Mouse (Mus musculus): Measurements from ENCODE around the gene Maneal. TPM values are rescaled to one million over a fixed set of nuclear protein-coding genes. Genes with fewer than 3 reads are reported as not detected.
A peak's percentile ranks its signal among the peaks of the same experiment; 100 is the strongest.

Maneal gene
- polyA plus RNA-seq, 1 experiment, result 1.4 TPM

- no peak for DNase-seq
- TF ChIP-seq POLR2A (IDR thresholded peaks at IDR 0.05; ENCODE audit: control insufficient read depth, extremely low read depth, insufficient read depth, low read length, poor library complexity) (no peak), CTCF (IDR thresholded peaks at IDR 0.05; ENCODE audit: borderline replicate concordance, control insufficient read depth, extremely low read depth, insufficient read depth, low read length, poor library complexity) (no peak)
- no peak overlapping the region for H3K27ac ChIP-seq (ENCODE audit: control insufficient read depth, insufficient read depth, low read length)
- 6% methylated on average over 37 of the region's 37 CpGs for WGBS
- no peaks in the 10 kb centered on the region for H3K36me3 ChIP-seq (ENCODE audit: control insufficient read depth, insufficient read depth, low read length)
- no peak overlapping the region for H3K4me3 ChIP-seq (ENCODE audit: control insufficient read depth, insufficient read depth, low read length)
- no peaks in the 10 kb centered on the region for H3K4me1 ChIP-seq (replicated peaks; ENCODE audit: control insufficient read depth, insufficient read depth, low read length)
- H3K27me3 ChIP-seq (ENCODE audit: control insufficient read depth, insufficient read depth, low read length), result peaks cover 6% of the 10 kb centered on the region; the same call in 1 of the 2 replicates
Observed at GRCm38 (mm10) chr4:124881341-124881908, 19.5 kb upstream of the Maneal start.

- H3K4me3 ChIP-seq (ENCODE audit: control insufficient read depth, insufficient read depth, low read length), result no peak within 1 kb of the TSS
- peaks cover 6% of the 10 kb centered on the region; the same call in 1 of the 2 replicates for H3K27me3 ChIP-seq (ENCODE audit: control insufficient read depth, insufficient read depth, low read length)
- no peak for DNase-seq
- no peaks in the 10 kb centered on the region for H3K36me3 ChIP-seq (ENCODE audit: control insufficient read depth, insufficient read depth, low read length)
- H3K27ac ChIP-seq (ENCODE audit: control insufficient read depth, insufficient read depth, low read length), result no peak within 1 kb of the TSS
- WGBS, result 16% methylated on average over 11 of the region's 11 CpGs
- H3K4me1 ChIP-seq (replicated peaks; ENCODE audit: control insufficient read depth, insufficient read depth, low read length), result no peaks in the 10 kb centered on the region
- TF ChIP-seq POLR2A (IDR thresholded peaks at IDR 0.05; ENCODE audit: control insufficient read depth, extremely low read depth, insufficient read depth, low read length, poor library complexity), result no peak
- TF ChIP-seq CTCF (IDR thresholded peaks at IDR 0.05; ENCODE audit: borderline replicate concordance, control insufficient read depth, extremely low read depth, insufficient read depth, low read length, poor library complexity), result no peak
Observed at GRCm38 (mm10) chr4:124880599-124880998, 18.6 kb upstream of the Maneal start, which contains the start of gene Epha10. TSS of gene Epha10 (plus strand) at chr4:124880899.

- H3K27me3 ChIP-seq (ENCODE audit: control insufficient read depth, insufficient read depth, low read length), result no peaks in the 10 kb centered on the region
Observed at GRCm38 (mm10) chr4:124872719-124873118, 10.7 kb upstream of the Maneal start.

GRCm38 (mm10) chr4:124860446-124860845 is 1.5 kb downstream of the Maneal start:
- DNase-seq, result peak; percentile 44

More at GRCm38 (mm10) chr4:124872719-124873118, 10.7 kb upstream of the Maneal start:
- H3K4me3 ChIP-seq (ENCODE audit: control insufficient read depth, insufficient read depth, low read length), result no peak overlapping the region
- TF ChIP-seq POLR2A (IDR thresholded peaks at IDR 0.05; ENCODE audit: control insufficient read depth, extremely low read depth, insufficient read depth, low read length, poor library complexity) (no peak), CTCF (IDR thresholded peaks at IDR 0.05; ENCODE audit: borderline replicate concordance, control insufficient read depth, extremely low read depth, insufficient read depth, low read length, poor library complexity) (no peak)
- H3K27ac ChIP-seq (ENCODE audit: control insufficient read depth, insufficient read depth, low read length), result no peak overlapping the region
- H3K36me3 ChIP-seq (ENCODE audit: control insufficient read depth, insufficient read depth, low read length), result no peaks in the 10 kb centered on the region
- no peak for DNase-seq
- 97% methylated on average over 1 of the region's 1 CpGs for WGBS
- no peaks in the 10 kb centered on the region for H3K4me1 ChIP-seq (replicated peaks; ENCODE audit: control insufficient read depth, insufficient read depth, low read length)

DNA sequence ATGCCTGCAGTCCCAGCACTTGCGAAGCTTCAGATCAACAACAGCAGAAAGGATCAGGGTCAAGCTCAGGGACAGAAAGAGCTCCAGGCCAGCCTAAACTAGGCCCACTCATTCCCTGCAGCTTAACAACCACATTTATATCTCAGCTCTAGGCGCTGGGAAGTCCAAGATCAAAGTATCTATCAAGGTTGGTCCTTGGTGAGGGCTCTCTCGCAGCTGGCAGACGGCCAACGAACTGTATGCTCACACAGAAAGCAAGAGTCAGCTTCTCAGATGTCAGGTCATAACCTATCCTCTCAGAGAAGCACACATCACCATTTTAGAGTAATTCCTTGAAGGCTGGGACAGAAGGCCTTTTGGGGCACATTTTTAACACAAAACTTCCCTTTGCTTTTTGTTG is 3.6 kb downstream of the Maneal start:
- no peak for DNase-seq
- TF ChIP-seq POLR2A (IDR thresholded peaks at IDR 0.05; ENCODE audit: control insufficient read depth, extremely low read depth, insufficient read depth, low read length, poor library complexity), result no peak
- TF ChIP-seq CTCF (IDR thresholded peaks at IDR 0.05; ENCODE audit: borderline replicate concordance, control insufficient read depth, extremely low read depth, insufficient read depth, low read length, poor library complexity), result no peak
- no peak overlapping the region for H3K4me3 ChIP-seq (ENCODE audit: control insufficient read depth, insufficient read depth, low read length)
- no peak overlapping the region for H3K27ac ChIP-seq (ENCODE audit: control insufficient read depth, insufficient read depth, low read length)
- H3K36me3 ChIP-seq (ENCODE audit: control insufficient read depth, insufficient read depth, low read length), result peaks cover 10% of the 10 kb centered on the region
- WGBS, result 90% methylated on average over 5 of the region's 5 CpGs
- peaks cover 6% of the 10 kb centered on the region; the same call in 1 of the 2 replicates for H3K4me1 ChIP-seq (replicated peaks; ENCODE audit: control insufficient read depth, insufficient read depth, low read length)
- H3K27me3 ChIP-seq (ENCODE audit: control insufficient read depth, insufficient read depth, low read length), result peaks cover 7% of the 10 kb centered on the region; the same call in 1 of the 2 replicates

More at GRCm38 (mm10) chr4:124860446-124860845, 1.5 kb downstream of the Maneal start:
- WGBS, result 18% methylated on average over 7 of the region's 7 CpGs
- no peak overlapping the region for H3K27ac ChIP-seq (ENCODE audit: control insufficient read depth, insufficient read depth, low read length)
- no peaks in the 10 kb centered on the region for H3K36me3 ChIP-seq (ENCODE audit: control insufficient read depth, insufficient read depth, low read length)
- H3K4me1 ChIP-seq (replicated peaks; ENCODE audit: control insufficient read depth, insufficient read depth, low read length), result peaks cover 6% of the 10 kb centered on the region; the same call in 1 of the 2 replicates
- no peak for TF ChIP-seq CTCF (IDR thresholded peaks at IDR 0.05; ENCODE audit: borderline replicate concordance, control insufficient read depth, extremely low read depth, insufficient read depth, low read length, poor library complexity)
- no peak for TF ChIP-seq POLR2A (IDR thresholded peaks at IDR 0.05; ENCODE audit: control insufficient read depth, extremely low read depth, insufficient read depth, low read length, poor library complexity)
- H3K27me3 ChIP-seq (ENCODE audit: control insufficient read depth, insufficient read depth, low read length), result peaks cover 7% of the 10 kb centered on the region; the same call in 1 of the 2 replicates
- H3K4me3 ChIP-seq (ENCODE audit: control insufficient read depth, insufficient read depth, low read length), result no peak overlapping the region

DNA sequence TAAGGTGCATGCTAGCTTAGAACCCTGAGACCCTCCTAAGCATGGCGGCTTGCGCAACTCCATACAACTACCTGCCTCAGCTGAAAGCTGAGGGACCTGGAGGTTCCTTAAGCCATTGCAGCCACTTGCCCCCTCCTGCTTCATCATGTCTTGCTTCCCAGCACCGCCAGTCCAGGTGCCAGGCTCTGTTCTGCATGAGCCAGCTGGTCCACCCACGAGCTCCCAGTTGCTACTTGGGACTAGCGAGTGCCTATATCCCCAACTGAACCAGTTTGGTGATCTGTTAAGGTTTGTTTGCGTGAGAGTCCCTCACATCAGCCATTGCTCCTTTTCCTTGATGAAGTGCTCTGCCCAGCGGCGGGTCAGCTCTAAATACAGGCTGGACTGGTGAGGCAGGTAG is 5.7 kb downstream of the Maneal start:
- whole genome bisulfite sequencing, result 98% methylated on average over 8 of the region's 8 CpGs
- no peak overlapping the region for H3K27ac ChIP-seq (ENCODE audit: control insufficient read depth, insufficient read depth, low read length)
- DNase-seq, result no peak
- peaks cover 4% of the 10 kb centered on the region; the same call in 1 of the 2 replicates for H3K27me3 ChIP-seq (ENCODE audit: control insufficient read depth, insufficient read depth, low read length)
- H3K4me1 ChIP-seq (replicated peaks; ENCODE audit: control insufficient read depth, insufficient read depth, low read length), result peaks cover 7% of the 10 kb centered on the region
- H3K36me3 ChIP-seq (ENCODE audit: control insufficient read depth, insufficient read depth, low read length), result peaks cover 10% of the 10 kb centered on the region
- TF ChIP-seq POLR2A (IDR thresholded peaks at IDR 0.05; ENCODE audit: control insufficient read depth, extremely low read depth, insufficient read depth, low read length, poor library complexity), result no peak
- no peak for TF ChIP-seq CTCF (IDR thresholded peaks at IDR 0.05; ENCODE audit: borderline replicate concordance, control insufficient read depth, extremely low read depth, insufficient read depth, low read length, poor library complexity)
- H3K4me3 ChIP-seq (ENCODE audit: control insufficient read depth, insufficient read depth, low read length), result no peak overlapping the region
